Mouse (Mus musculus) myocyte (in vitro differentiated cells): ENCODE data around the gene Unc5b. TPM values are rescaled to one million over a fixed set of nuclear protein-coding genes. Genes with fewer than 3 reads are reported as not detected.

Experiments used
- H3K27me3 ChIP-seq: one replicate; pipeline ENCODE4 v1.6.1; 2011; ENCODE audit not compliant: control insufficient read depth, insufficient read depth, insufficient read length
- H3K36me3 ChIP-seq: one replicate; pipeline ENCODE4 v1.6.1; 2011; ENCODE audit not compliant: control insufficient read depth, insufficient read depth
- H3K4me2 ChIP-seq: one replicate; pipeline ENCODE4 v1.6.1; 2011; ENCODE audit warnings: low read depth, control low read depth
- H3K4me3 ChIP-seq: one replicate; pipeline ENCODE4 v1.5.1; 2011; ENCODE audit warnings: mild to moderate bottlenecking, control low read depth, moderate library complexity
- H3K79me2 ChIP-seq: one replicate; pipeline ENCODE4 v1.6.1; 2011; ENCODE audit not compliant: control insufficient read depth, insufficient read depth
- H3ac ChIP-seq: one replicate; pipeline ENCODE4 v1.6.1; 2011; ENCODE audit not compliant: control insufficient read depth, insufficient read length
- CEBPB ChIP-seq: IDR thresholded peaks from 2 replicates; pipeline ENCODE4 v1.6.1; 2011; ENCODE audit warnings: mild to moderate bottlenecking, moderate library complexity; ENCODE audit not compliant: poor library complexity, insufficient read depth, severe bottlenecking
- E2F4 ChIP-seq: IDR thresholded peaks from one replicate; pipeline ENCODE4 v1.6.1; 2011; ENCODE audit warnings: mild to moderate bottlenecking, control low read depth, moderate library complexity; ENCODE audit not compliant: insufficient read depth
- MAX ChIP-seq: IDR thresholded peaks from one replicate; pipeline ENCODE4 v1.6.1; 2011; ENCODE audit warnings: low read depth, mild to moderate bottlenecking, control low read depth
- MYOD1 ChIP-seq, 3 experiments: IDR thresholded peaks; one replicate each; pipeline ENCODE4 v1.6.1; 2011; ENCODE audit warnings: control low read depth in 2 of 3, low read depth in 2 of 3, mild to moderate bottlenecking in 2 of 3, moderate library complexity in 1 of 3; ENCODE audit not compliant: insufficient read length in 2 of 3, control insufficient read depth in 1 of 3
- MYOG ChIP-seq, 3 experiments: IDR thresholded peaks; one replicate each; pipeline ENCODE4 v1.6.1; 2011; ENCODE audit warnings: control low read depth in 2 of 3, low read depth in 2 of 3, mild to moderate bottlenecking in 2 of 3; ENCODE audit not compliant: insufficient read length in 2 of 3, control insufficient read depth in 1 of 3, insufficient read depth in 1 of 3
- POLR2A ChIP-seq: IDR thresholded peaks from one replicate; pipeline ENCODE4 v1.6.1; 2011; ENCODE audit warnings: low read depth, mild to moderate bottlenecking, control low read depth, moderate library complexity; ENCODE audit not compliant: insufficient read length
- POLR2AphosphoS2 ChIP-seq: IDR thresholded peaks from one replicate; pipeline ENCODE4 v1.6.1; 2011; ENCODE audit warnings: low read depth, control low read depth; ENCODE audit not compliant: insufficient read length
- REST ChIP-seq: IDR thresholded peaks from one replicate; pipeline ENCODE4 v1.6.1; 2011; ENCODE audit warnings: mild to moderate bottlenecking, control low read depth, moderate library complexity; ENCODE audit not compliant: insufficient read depth, insufficient read length
- SRF ChIP-seq: IDR thresholded peaks from one replicate; pipeline ENCODE4 v1.6.1; 2011; ENCODE audit warnings: low read depth; ENCODE audit not compliant: control insufficient read depth, insufficient read length
- TCF12 ChIP-seq: IDR thresholded peaks from one replicate; pipeline ENCODE4 v1.6.1; 2011; ENCODE audit warnings: mild to moderate bottlenecking, control low read depth; ENCODE audit not compliant: poor library complexity, insufficient read depth, severe bottlenecking
- TCF3 ChIP-seq: IDR thresholded peaks from one replicate; pipeline ENCODE4 v1.6.1; 2011; ENCODE audit warnings: low read depth, control low read depth; ENCODE audit not compliant: insufficient read length
- USF1 ChIP-seq: IDR thresholded peaks from one replicate; pipeline ENCODE4 v1.6.1; 2011; ENCODE audit warnings: low read depth, mild to moderate bottlenecking, control low read depth, moderate library complexity
- polyA plus RNA-seq: library from polyadenylated mRNA; unstranded; fragments of >200 nt; fragmentation: generic; extraction: Trizol; gene quantifications from one replicate; pipeline ENCODE4 v1.2.1, GENCODE M21; 2012; ENCODE audit warnings: missing spikeins

The Unc5b gene
- polyA plus RNA-seq, 1 experiment, result 91.9 TPM

- TF ChIP-seq REST (no peak), MAX (no peak), CEBPB (no peak), TCF3 (no peak), POLR2AphosphoS2 (no peak), MYOG (IDR thresholded peaks at IDR 0.05; ENCODE audit: control insufficient read depth in 1 of 3, insufficient read depth in 1 of 3, insufficient read length in 2 of 3, low read depth in 2 of 3) (no peak), E2F4 (no peak), SRF (no peak), POLR2A (no peak), USF1 (no peak), MYOD1 (IDR thresholded peaks at IDR 0.05; ENCODE audit: control insufficient read depth in 1 of 3, insufficient read length in 2 of 3, low read depth in 2 of 3) (no peak), TCF12 (no peak)
Observed at GRCm38 (mm10) chr10:60796474-60796873, 34.9 kb downstream of the Unc5b start.

GRCm38 (mm10) chr10:60796028-60796427 is 35.4 kb downstream of the Unc5b start:
- H3K27me3 ChIP-seq, result no peaks in the 10 kb centered on the region
- H3K36me3 ChIP-seq, result no peaks in the 10 kb centered on the region
- peaks cover 95% of the 10 kb centered on the region for H3K79me2 ChIP-seq
- no peak overlapping the region for H3ac ChIP-seq
- TF ChIP-seq MYOD1 (IDR thresholded peaks at IDR 0.05; ENCODE audit: control insufficient read depth in 1 of 3, insufficient read length in 2 of 3, low read depth in 2 of 3) (no peak), MYOG (IDR thresholded peaks at IDR 0.05; ENCODE audit: control insufficient read depth in 1 of 3, insufficient read depth in 1 of 3, insufficient read length in 2 of 3, low read depth in 2 of 3) (no peak), POLR2A (no peak), CEBPB (no peak), MAX (no peak), TCF3 (no peak), E2F4 (no peak), POLR2AphosphoS2 (no peak), USF1 (no peak), TCF12 (no peak)
- H3K4me3 ChIP-seq, result no peak overlapping the region
- peak overlapping the region; percentile 57 for H3K4me2 ChIP-seq

More at GRCm38 (mm10) chr10:60796474-60796873, 34.9 kb downstream of the Unc5b start:
- H3ac ChIP-seq, result no peak overlapping the region
- no peaks in the 10 kb centered on the region for H3K36me3 ChIP-seq
- H3K27me3 ChIP-seq, result no peaks in the 10 kb centered on the region
- H3K4me2 ChIP-seq, result peak overlapping the region; percentile 57
- H3K4me3 ChIP-seq, result no peak overlapping the region
- peaks cover 95% of the 10 kb centered on the region for H3K79me2 ChIP-seq

- Histone ChIP-seq H3K4me3 (no peak overlapping the region), H3ac (no peak overlapping the region), H3K27me3 (no peaks in the 10 kb centered on the region), H3K79me2 (peaks cover 94% of the 10 kb centered on the region), H3K36me3 (no peaks in the 10 kb centered on the region), H3K4me2 (peak overlapping the region; percentile 57)
- no peak for TF ChIP-seq REST
- no peak for TF ChIP-seq MAX
- TF ChIP-seq TCF3, result no peak
- TF ChIP-seq SRF, result no peak
- no peak for TF ChIP-seq E2F4
- no peak for TF ChIP-seq TCF12
- TF ChIP-seq POLR2A, result no peak
- TF ChIP-seq USF1, result no peak
- TF ChIP-seq MYOG (IDR thresholded peaks at IDR 0.05; ENCODE audit: control insufficient read depth in 1 of 3, insufficient read depth in 1 of 3, insufficient read length in 2 of 3, low read depth in 2 of 3), result no peak
- no peak for TF ChIP-seq MYOD1 (IDR thresholded peaks at IDR 0.05; ENCODE audit: control insufficient read depth in 1 of 3, insufficient read length in 2 of 3, low read depth in 2 of 3)
- TF ChIP-seq POLR2AphosphoS2, result no peak
Observed at GRCm38 (mm10) chr10:60794792-60795191, 36.6 kb downstream of the Unc5b start.

- peaks cover 94% of the 10 kb centered on the region for H3K79me2 ChIP-seq
- no peaks in the 10 kb centered on the region for H3K36me3 ChIP-seq
- no peak for TF ChIP-seq TCF3
- TF ChIP-seq POLR2A, result peak; percentile 9
- peak overlapping the region; percentile 57 for H3K4me2 ChIP-seq
- H3K27me3 ChIP-seq, result no peaks in the 10 kb centered on the region
- H3K4me3 ChIP-seq, result no peak overlapping the region
- H3ac ChIP-seq, result no peak overlapping the region
Observed at GRCm38 (mm10) chr10:60794374-60794773, 37.0 kb downstream of the Unc5b start.

- Histone ChIP-seq H3K4me3 (no peak overlapping the region), H3K79me2 (peaks cover 94% of the 10 kb centered on the region), H3K4me2 (no peak overlapping the region), H3K27me3 (no peaks in the 10 kb centered on the region), H3K36me3 (no peaks in the 10 kb centered on the region), H3ac (no peak overlapping the region)
- TF ChIP-seq E2F4 (no peak), MYOD1 (IDR thresholded peaks at IDR 0.05; ENCODE audit: control insufficient read depth in 1 of 3, insufficient read length in 2 of 3, low read depth in 2 of 3) (no peak), REST (no peak), SRF (no peak), TCF12 (no peak), USF1 (no peak)
Observed at GRCm38 (mm10) chr10:60792841-60793240, 38.5 kb downstream of the Unc5b start.
